Mouse (Mus musculus) intestine, postnatal 0 days (tissue): ENCODE data around the gene Arf6. TPM values are rescaled to one million over a fixed set of nuclear protein-coding genes. Genes with fewer than 3 reads are reported as not detected.

ENCODE experiments used
- ATAC-seq: fragments of 200-750 bp; cut with Nextera tagmentation; 2 replicates; pipeline ENCODE4 v1.8.0; 2017; ENCODE audit warnings: mild to moderate bottlenecking, moderate TSS enrichment, moderate library complexity
- H3K27ac ChIP-seq: fragments of 300-500 bp; sonication (generic); 2 replicates; pipeline ENCODE4 v1.5.1; 2014; ENCODE audit warnings: mild to moderate bottlenecking, low read depth, low read length, moderate library complexity
- H3K27me3 ChIP-seq: fragments of 300-500 bp; sonication (generic); replicated peaks from 2 replicates; pipeline ENCODE4 v1.6.1; 2014; ENCODE audit warnings: low read length, mixed read lengths; ENCODE audit not compliant: control insufficient read depth, insufficient read depth
- H3K36me3 ChIP-seq: fragments of 300-500 bp; sonication (generic); 2 replicates; pipeline ENCODE4 v1.6.1; 2014; ENCODE audit warnings: mild to moderate bottlenecking, moderate library complexity; ENCODE audit not compliant: control insufficient read depth, insufficient read depth
- H3K4me1 ChIP-seq: fragments of 300-500 bp; sonication (generic); replicated peaks from 2 replicates; pipeline ENCODE4 v1.6.1; 2014; ENCODE audit warnings: antibody characterized with exemption, low read length, mixed read lengths; ENCODE audit not compliant: control insufficient read depth, insufficient read depth
- H3K4me2 ChIP-seq: fragments of 300-500 bp; sonication (generic); replicated peaks from 2 replicates; pipeline ENCODE4 v1.6.1; 2014; ENCODE audit warnings: low read depth, mild to moderate bottlenecking, moderate library complexity
- H3K4me3 ChIP-seq: fragments of 300-500 bp; sonication (generic); 2 replicates; pipeline ENCODE4 v1.5.1; 2014; ENCODE audit warnings: low read depth, low read length
- H3K9ac ChIP-seq: fragments of 300-500 bp; sonication (generic); 2 replicates; pipeline ENCODE4 v1.6.1; 2014; ENCODE audit warnings: mild to moderate bottlenecking, low read depth, low read length
- H3K9me3 ChIP-seq: fragments of 300-500 bp; sonication (generic); 2 replicates; pipeline ENCODE4 v1.6.1; 2016; ENCODE audit warnings: mixed run types; ENCODE audit not compliant: control insufficient read depth
- CTCF ChIP-seq: sonication (generic); IDR thresholded peaks from 2 replicates; pipeline ENCODE4 v1.5.1; 2016; ENCODE audit warnings: low read depth, mild to moderate bottlenecking, control low read depth, antibody characterized with exemption, moderate library complexity
- WGBS: fragments of 180-500 bp; shearing (Covaris S2); extraction: QIAGEN DNeasy Blood & Tissue Kit; methylation state at CpG from one replicate; pipeline ENCODE4 v1.1.7; 2014; 5-methylcytosine and 5-hydroxymethylcytosine counted together
- polyA plus RNA-seq: library from polyadenylated mRNA; unstranded; fragments of >200 nt; fragmentation: Nextera tagmentation; extraction: Ambion mirVana; gene quantifications from 2 replicates; pipeline ENCODE4 v1.2.1, GENCODE M21; 2015

The Arf6 gene
- polyA plus RNA-seq, 1 experiment from 2014 or later = 86.3 TPM

GRCm38 (mm10) chr12:69402100-69402499 lies 30.1 kb downstream of the Arf6 start:
- Histone ChIP-seq H3K27ac (no peak overlapping the region), H3K4me3 (no peak overlapping the region), H3K9me3 (no peaks in the 10 kb centered on the region), H3K36me3 (no peaks in the 10 kb centered on the region), H3K9ac (no peak overlapping the region), H3K4me1 (no peaks in the 10 kb centered on the region), H3K27me3 (no peaks in the 10 kb centered on the region), H3K4me2 (no peak overlapping the region)
- WGBS = 54% methylated on average over 9 of the region's 9 CpGs
- no peak for TF ChIP-seq CTCF
- no peak for ATAC-seq

GRCm38 (mm10) chr12:69402594-69403167 lies 30.7 kb downstream of the Arf6 start:
- Histone ChIP-seq H3K27me3 (no peaks in the 10 kb centered on the region), H3K9ac (no peak overlapping the region), H3K36me3 (no peaks in the 10 kb centered on the region), H3K4me2 (no peak overlapping the region), H3K4me1 (no peaks in the 10 kb centered on the region), H3K4me3 (no peak overlapping the region), H3K27ac (no peak overlapping the region), H3K9me3 (no peaks in the 10 kb centered on the region)
- TF ChIP-seq CTCF = no peak
- no peak for ATAC-seq
- WGBS = 90% methylated on average over 13 of the region's 13 CpGs

GRCm38 (mm10) chr12:69410767-69411166 lies 38.8 kb downstream of the Arf6 start:
- Histone ChIP-seq H3K4me3 (no peak overlapping the region), H3K9ac (no peak overlapping the region), H3K4me2 (no peak overlapping the region), H3K9me3 (no peaks in the 10 kb centered on the region), H3K36me3 (no peaks in the 10 kb centered on the region), H3K27me3 (no peaks in the 10 kb centered on the region), H3K27ac (no peak overlapping the region), H3K4me1 (no peaks in the 10 kb centered on the region)
- no peak for ATAC-seq
- WGBS = 62% methylated on average over 5 of the region's 5 CpGs
- no peak for TF ChIP-seq CTCF

- 42% methylated on average over 4 of the region's 4 CpGs for WGBS
- Histone ChIP-seq H3K27ac (no peak overlapping the region), H3K4me3 (no peak overlapping the region), H3K27me3 (no peaks in the 10 kb centered on the region), H3K9me3 (no peaks in the 10 kb centered on the region), H3K36me3 (no peaks in the 10 kb centered on the region), H3K9ac (no peak overlapping the region), H3K4me2 (no peak overlapping the region), H3K4me1 (no peaks in the 10 kb centered on the region)
- no peak for TF ChIP-seq CTCF
- no peak for ATAC-seq
These were observed 40.0 kb downstream of the Arf6 start for GRCm38 (mm10) chr12:69411936-69412335.

GRCm38 (mm10) chr12:69413303-69413702 lies 41.4 kb downstream of the Arf6 start:
- 59% methylated on average over 3 of the region's 3 CpGs for WGBS
- Histone ChIP-seq H3K4me2 (no peak overlapping the region), H3K27ac (no peak overlapping the region), H3K9ac (no peak overlapping the region), H3K27me3 (no peaks in the 10 kb centered on the region), H3K4me1 (no peaks in the 10 kb centered on the region), H3K4me3 (no peak overlapping the region), H3K36me3 (no peaks in the 10 kb centered on the region), H3K9me3 (no peaks in the 10 kb centered on the region)
- ATAC-seq = no peak
- TF ChIP-seq CTCF = no peak

GRCm38 (mm10) chr12:69414826-69415572 lies 43.0 kb downstream of the Arf6 start:
- no peaks in the 10 kb centered on the region for H3K4me1 ChIP-seq
- H3K9me3 ChIP-seq = no peaks in the 10 kb centered on the region
- H3K27ac ChIP-seq = no peak overlapping the region
- no peaks in the 10 kb centered on the region for H3K36me3 ChIP-seq
- no peak overlapping the region for H3K9ac ChIP-seq
- no peaks in the 10 kb centered on the region for H3K27me3 ChIP-seq
- no peak overlapping the region for H3K4me2 ChIP-seq
- WGBS = 55% methylated on average over 4 of the region's 4 CpGs
- TF ChIP-seq CTCF = no peak
- H3K4me3 ChIP-seq = no peak overlapping the region
- peak; percentile 34; the same call in 1 of the 2 replicates for ATAC-seq
